Mouse (Mus musculus) layer of hippocampus, postnatal 10 days (tissue): Measurements from ENCODE around the gene Cbx8. TPM values are rescaled to one million over a fixed set of nuclear protein-coding genes. Genes with fewer than 3 reads are reported as not detected.
A peak's percentile ranks its signal among the peaks of the same experiment; 100 is the strongest.

Source experiments
- DNase-seq, 2 experiments: peaks; one replicate each; pipeline ENCODE4 v3.0.0; 2021; ENCODE audit warnings: low spot score in 2 of 2
- total RNA-seq, 2 experiments: library from RNA; stranded (reverse); gene quantifications; 2 replicates each; pipeline ENCODE4 v1.2.3; 2021

Cbx8 gene
- total RNA-seq, 2 experiments from 2014 or later: 12.4 to 13.1 TPM

GRCm38 (mm10) chr11:119051927-119052660 is 11.3 kb upstream of the Cbx8 start:
- peak in 1 of 2 experiments; percentile 49 for DNase-seq

- DNase-seq: no peak
These were observed 10.7 kb upstream of the Cbx8 start for GRCm38 (mm10) chr11:119051426-119051825.

- no peak for DNase-seq
These were observed 9.6 kb upstream of the Cbx8 start for GRCm38 (mm10) chr11:119050361-119050760.

- peak in 1 of 2 experiments; percentile 17 for DNase-seq
These were observed 7.4 kb upstream of the Cbx8 start for GRCm38 (mm10) chr11:119048133-119048510.

- DNase-seq: peak in 1 of 2 experiments; percentile 47
These were observed 6.7 kb upstream of the Cbx8 start for GRCm38 (mm10) chr11:119047261-119048132.

- DNase-seq: peak in 1 of 2 experiments; percentile 63
These were observed 6.0 kb upstream of the Cbx8 start for GRCm38 (mm10) chr11:119046601-119047245.

GRCm38 (mm10) chr11:119044551-119045337 is 4.0 kb upstream of the Cbx8 start:
- peak in 1 of 2 experiments; percentile 39 for DNase-seq

- DNase-seq: peak in 1 of 2 experiments; percentile 32
These were observed 3.2 kb upstream of the Cbx8 start for GRCm38 (mm10) chr11:119043761-119044550.

- DNase-seq: no peak
These were observed 2.4 kb upstream of the Cbx8 start for GRCm38 (mm10) chr11:119043273-119043540.

GRCm38 (mm10) chr11:119042466-119043272 is 1.9 kb upstream of the Cbx8 start:
- DNase-seq: no peak

- DNase-seq: no peak
These were observed 1.1 kb upstream of the Cbx8 start for GRCm38 (mm10) chr11:119041750-119042465.

- peak; percentile 77 for DNase-seq
These were observed 552 bp upstream of the Cbx8 start for GRCm38 (mm10) chr11:119041325-119041716.

GRCm38 (mm10) chr11:119039732-119040512 is 847 bp downstream of the Cbx8 start:
- DNase-seq: no peak

GRCm38 (mm10) chr11:119038744-119039484 is 1.9 kb downstream of the Cbx8 start:
- DNase-seq: peak in 1 of 2 experiments; percentile 24

GRCm38 (mm10) chr11:119037780-119038401 is 2.9 kb downstream of the Cbx8 start:
- DNase-seq: no peak

- DNase-seq: peak in 1 of 2 experiments; percentile 47
These were observed 3.6 kb downstream of the Cbx8 start for GRCm38 (mm10) chr11:119036934-119037779.
